Mouse (Mus musculus) kidney, adult 2 months (tissue): ENCODE results near the gene Cog1.

Experiments used
- CTCF ChIP-seq: fragments of 200-500 bp; conservative IDR thresholded peaks from 2 replicates; pipeline ENCODE4 v1.5.1; 2011; ENCODE audit warnings: low read depth, mild to moderate bottlenecking, control low read depth, low read length, moderate library complexity, mixed read lengths; ENCODE audit not compliant: insufficient read depth, insufficient read length
- POLR2A ChIP-seq: fragments of 200-500 bp; IDR thresholded peaks from one replicate; pipeline ENCODE4 v1.6.1; 2011; ENCODE audit warnings: low read depth, low read length, control low read depth

DNA sequence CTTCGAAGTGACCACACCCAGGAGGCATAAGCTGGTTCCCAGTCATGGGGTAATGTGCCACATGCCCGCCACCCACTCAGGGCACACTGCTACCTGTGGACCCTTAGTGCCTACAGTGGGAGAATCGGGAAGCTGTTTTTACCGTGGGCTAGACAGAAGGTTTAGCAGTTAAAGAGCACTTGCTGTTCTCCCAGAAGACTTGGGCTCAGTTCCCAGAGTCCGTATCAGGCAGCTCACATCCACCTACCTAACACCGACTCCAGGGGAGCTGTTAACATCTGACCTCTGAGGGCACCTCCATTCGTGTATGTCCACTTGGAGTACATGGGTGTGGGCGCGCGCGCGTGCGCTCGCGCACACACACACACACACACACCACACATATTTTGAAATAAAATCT, 5.1 kb downstream of the Cog1 start:
- TF ChIP-seq CTCF = no peak
- TF ChIP-seq POLR2A = no peak
